In genomic region chr2:122221798-122222197, GRCm38 (mm10) we compare ENCODE assay signal across 41 mouse cellular contexts. TPM values are rescaled to one million over a fixed set of nuclear protein-coding genes. Genes with fewer than 3 reads are reported as not detected.
A peak's percentile ranks its signal among the peaks of the same experiment; 100 is the strongest.
DNase-seq lines count a peak whose midpoint lies in the region; ATAC-seq and TF ChIP-seq lines count a peak whose summit lies in the region.
"Had no signal": no experiment of that assay in that cellular context is flagged by ENCODE, and none has a peak within 500 bp of the region (broad histone marks: within the 10 kb centered on the region; RNA-seq: fewer than 3 reads in every experiment).

No protein-coding gene starts in this region.

- H3K4me3 ChIP-seq in intestine, embryonic 16.5 days (ENCODE audit: low read length) = no peak overlapping the region
- H3K4me3 ChIP-seq in liver, embryonic 14.5 days (ENCODE audit: insufficient read depth in 1 of 2, low read depth in 2 of 2, low read length in 2 of 2) = no peak overlapping the region
- H3K4me3 ChIP-seq: forebrain, embryonic 12.5 days; heart, embryonic 15.5 days; hindbrain, embryonic 12.5 days; megakaryocyte, embryonic 14.5 days; midbrain, embryonic 12.5 days; myocyte; neural tube, embryonic 12.5 days; stomach, embryonic 15.5 days had no signal

- no peaks in the 10 kb centered on the region for H3K9me3 ChIP-seq in intestine, embryonic 16.5 days (ENCODE audit: control insufficient read depth, low read length)
- no peaks in the 10 kb centered on the region for H3K9me3 ChIP-seq in liver, embryonic 14.5 days (ENCODE audit: control insufficient read depth, low read length)
- H3K9me3 ChIP-seq: forebrain, embryonic 12.5 days; heart, embryonic 15.5 days; hindbrain, embryonic 12.5 days; megakaryocyte, embryonic 14.5 days; midbrain, embryonic 12.5 days; neural tube, embryonic 12.5 days; stomach, embryonic 15.5 days had no signal

- intact Hi-C loops in heart, postnatal 25 days (cut with DNase I) = no loop called here

- no peaks in the 10 kb centered on the region; the same call in 1 of the 2 replicates for H3K4me1 ChIP-seq in intestine, embryonic 16.5 days (ENCODE audit: control insufficient read depth, insufficient read depth, low read length)
- H3K4me1 ChIP-seq in liver, embryonic 14.5 days (replicated peaks; ENCODE audit: control insufficient read depth in 2 of 2, insufficient read depth in 2 of 2, low read length in 1 of 2) = peaks cover 28 to 32% of the 10 kb centered on the region in 2 experiments
- H3K4me1 ChIP-seq: forebrain, embryonic 12.5 days; heart, embryonic 15.5 days; hindbrain, embryonic 12.5 days; midbrain, embryonic 12.5 days; neural tube, embryonic 12.5 days; stomach, embryonic 15.5 days had no signal

- WGBS in intestine, embryonic 16.5 days = 12% methylated on average over 5 of the region's 5 CpGs
- 42% methylated on average over 5 of the region's 5 CpGs for WGBS in liver, embryonic 14.5 days (ENCODE audit: insufficient replicate concordance)

- H3K36me3 ChIP-seq in intestine, embryonic 16.5 days (ENCODE audit: control insufficient read depth, insufficient read depth, low read length) = no peaks in the 10 kb centered on the region
- no peaks in the 10 kb centered on the region for H3K36me3 ChIP-seq in liver, embryonic 14.5 days (replicated peaks; ENCODE audit: control insufficient read depth, insufficient read depth, low read depth)
- H3K36me3 ChIP-seq: forebrain, embryonic 12.5 days; heart, embryonic 15.5 days; hindbrain, embryonic 12.5 days; midbrain, embryonic 12.5 days; neural tube, embryonic 12.5 days; stomach, embryonic 15.5 days had no signal

- H3K27ac ChIP-seq in intestine, embryonic 16.5 days (ENCODE audit: low read length) = peak overlapping the region; percentile 54
- no peak overlapping the region for H3K27ac ChIP-seq in liver, embryonic 14.5 days
- H3K27ac ChIP-seq: forebrain, embryonic 12.5 days; heart, embryonic 15.5 days; hindbrain, embryonic 12.5 days; midbrain, embryonic 12.5 days; neural tube, embryonic 12.5 days; stomach, embryonic 15.5 days had no signal

- no peak for TF ChIP-seq EP300 in liver, embryonic 14.5 days (IDR thresholded peaks at IDR 0.05; ENCODE audit: low read depth)

- no peaks in the 10 kb centered on the region for H3K27me3 ChIP-seq in intestine, embryonic 16.5 days (replicated peaks; ENCODE audit: control insufficient read depth, insufficient read depth, low read length)
- H3K27me3 ChIP-seq in liver, embryonic 14.5 days (ENCODE audit: control insufficient read depth, insufficient read depth, low read length) = no peaks in the 10 kb centered on the region
- H3K27me3 ChIP-seq: CH12.LX; forebrain, embryonic 12.5 days; heart, embryonic 15.5 days; hindbrain, embryonic 12.5 days; megakaryocyte, embryonic 14.5 days; midbrain, embryonic 12.5 days; neural tube, embryonic 12.5 days; stomach, embryonic 15.5 days had no signal

- no peak overlapping the region for H3K4me2 ChIP-seq in intestine, embryonic 16.5 days (ENCODE audit: low read depth, low read length)
- no peak overlapping the region for H3K4me2 ChIP-seq in liver, embryonic 14.5 days (ENCODE audit: low read depth)
- H3K4me2 ChIP-seq: forebrain, embryonic 12.5 days; heart, embryonic 15.5 days; hindbrain, embryonic 12.5 days; midbrain, embryonic 12.5 days; neural tube, embryonic 12.5 days; stomach, embryonic 15.5 days had no signal

- peak; percentile 88 for ATAC-seq in intestine, embryonic 16.5 days
- ATAC-seq in liver, embryonic 14.5 days (ENCODE audit: insufficient read depth) = peak; percentile 48; the same call in 1 of the 2 replicates
- ATAC-seq: forebrain, postnatal 0 days had no signal

- TF ChIP-seq CTCF in liver, embryonic 14.5 days (IDR thresholded peaks at IDR 0.05; ENCODE audit: low read depth) = no peak

- peak; percentile 79 for DNase-seq in heart, adult 11 months
- DNase-seq in heart, postnatal 25 days (ENCODE audit: low spot score) = no peak
- no peak for DNase-seq in liver, embryonic 14.5 days (ENCODE audit: low read depth in 3 of 3, low spot score in 3 of 3)
- no peak for DNase-seq in layer of hippocampus, adult 9-10 months (ENCODE audit: low spot score)
- DNase-seq in lung, postnatal 4 days = no peak
- DNase-seq in kidney, adult 9 months = no peak
- DNase-seq: adrenal gland, postnatal 25 days; cerebellum, adult 18-20 months; cerebellum, postnatal 10 days; forebrain, postnatal 0 days; heart, postnatal 36 days; kidney, adult 8-10 months; kidney, postnatal 10 days; layer of hippocampus, adult 9-11 months; lung, postnatal 36 days; thymus, postnatal 14 days had no signal

- no peak overlapping the region for H3K9ac ChIP-seq in intestine, embryonic 16.5 days (ENCODE audit: low read depth, low read length)
- H3K9ac ChIP-seq in liver, embryonic 14.5 days (replicated peaks) = no peak overlapping the region
- H3K9ac ChIP-seq: forebrain, embryonic 12.5 days; forebrain, postnatal 0 days; heart, embryonic 15.5 days; hindbrain, embryonic 12.5 days; midbrain, embryonic 12.5 days; neural tube, embryonic 12.5 days; stomach, embryonic 15.5 days had no signal

RNA-seq across cellular contexts. Expression of gene Sord, which starts 12.8 kb away (rescaled TPM):
- total RNA-seq in heart, postnatal 25 days (2021) = 100 to 1,000 TPM; 120 to 128 TPM
- 90.2 and 104 TPM in 2 replicates for polyA plus RNA-seq in intestine, embryonic 16.5 days (2015; fragmentation: Nextera tagmentation; extraction: Ambion mirVana)
- 47.6 and 68.4 TPM in 2 replicates for polyA plus RNA-seq in liver, embryonic 14.5 days (2012; rRNA removed)
- 146 and 160 TPM in 2 replicates for polyA plus RNA-seq in liver, embryonic 14.5 days (2014; fragmentation: Nextera tagmentation; extraction: Ambion mirVana)

RNA-seq across cellular contexts. Expression of gene Terb2, which starts 35.7 kb away (rescaled TPM):
- total RNA-seq in heart, postnatal 25 days (2021) = not detected
- not detected in 2 replicates for polyA plus RNA-seq in intestine, embryonic 16.5 days (2015; fragmentation: Nextera tagmentation; extraction: Ambion mirVana)
- polyA plus RNA-seq in liver, embryonic 14.5 days (2012; rRNA removed) = not detected in 2 replicates
- polyA plus RNA-seq in liver, embryonic 14.5 days (2014; fragmentation: Nextera tagmentation; extraction: Ambion mirVana) = not detected in 2 replicates
- total RNA-seq: adrenal gland, adult 18-20 months; adrenal gland, postnatal 25 days; CH12.LX; forebrain, postnatal 0 days; gastrocnemius, adult 8-10 months; gastrocnemius, postnatal 4 days; heart, postnatal 36 days; left cerebral cortex, adult 18-20 months; left cerebral cortex, postnatal 14 days; liver, adult 2 months; midbrain, postnatal 0 days had no signal
- polyA plus RNA-seq: brain, embryonic 14.5 days; C2C12; cortical plate, adult 2 months; embryonic facial prominence, embryonic 14.5 days; forebrain, embryonic 12.5 days; forebrain, postnatal 0 days; heart, embryonic 15.5 days; hindbrain, embryonic 12.5 days; large intestine, adult 2 months; limb, embryonic 11.5 days; liver, adult 2 months; lung, embryonic 16.5 days; midbrain, embryonic 12.5 days; midbrain, postnatal 0 days; myocyte; neural tube, embryonic 12.5 days; stomach, embryonic 15.5 days; urinary bladder, adult 2 months had no signal

RNA-seq across cellular contexts. Expression of gene Patl2, which starts 35.8 kb away (rescaled TPM):
- total RNA-seq in heart, postnatal 25 days (2021) = not detected
- polyA plus RNA-seq in intestine, embryonic 16.5 days (2015; fragmentation: Nextera tagmentation; extraction: Ambion mirVana) = 0.07 TPM in 1 of 2 replicates, not detected in the other
- polyA plus RNA-seq in liver, embryonic 14.5 days (2012; rRNA removed) = 0.01 and 0.04 TPM in 2 replicates
- 0.11 TPM in 1 of 2 replicates, not detected in the other for polyA plus RNA-seq in liver, embryonic 14.5 days (2014; fragmentation: Nextera tagmentation; extraction: Ambion mirVana)
- total RNA-seq: adrenal gland, adult 18-20 months; adrenal gland, postnatal 25 days; CH12.LX; forebrain, postnatal 0 days; gastrocnemius, adult 8-10 months; gastrocnemius, postnatal 4 days; heart, postnatal 36 days had no signal
- polyA plus RNA-seq: brain, embryonic 14.5 days; C2C12; embryonic facial prominence, embryonic 14.5 days; forebrain, embryonic 12.5 days; forebrain, postnatal 0 days; hindbrain, embryonic 12.5 days; limb, embryonic 11.5 days; liver, adult 2 months; lung, embryonic 16.5 days; midbrain, embryonic 12.5 days; neural tube, embryonic 12.5 days; stomach, embryonic 15.5 days; urinary bladder, adult 2 months had no signal
